Mouse (Mus musculus): Measurements from ENCODE around the gene Mdm4. TPM values are rescaled to one million over a fixed set of nuclear protein-coding genes. Genes with fewer than 3 reads are reported as not detected.

Mdm4 gene
- total and polyA plus RNA-seq, 2 experiments from 2014 or later: 28.2 to 54.4 TPM

- Histone ChIP-seq H3K9me3 (ENCODE audit: low read length) (no peaks in the 10 kb centered on the region), H3K27me3 (ENCODE audit: insufficient read depth, low read length) (no peaks in the 10 kb centered on the region), H3K4me3 (ENCODE audit: low read depth, low read length) (no peak overlapping the region), H3K27ac (ENCODE audit: low read depth, low read length) (no peak overlapping the region), H3K4me2 (ENCODE audit: low read depth, low read length, poor library complexity, severe bottlenecking) (no peak overlapping the region), H3K9ac (replicated peaks; ENCODE audit: low read length, poor library complexity, severe bottlenecking) (no peak overlapping the region), H3K36me3 (ENCODE audit: insufficient read depth, low read length) (no peaks in the 10 kb centered on the region), H3K4me1 (ENCODE audit: insufficient read depth, low read length) (no peaks in the 10 kb centered on the region)
- no peak for DNase-seq (ENCODE audit: low spot score)
- no peak for ATAC-seq (ENCODE audit: low FRiP score)
- WGBS: 89% methylated on average over 3 of the region's 3 CpGs
- TF ChIP-seq CTCF (IDR thresholded peaks at IDR 0.05): no peak
Measured at GRCm38 (mm10) chr1:132961751-132962150, 68.6 kb downstream of the Mdm4 start.

- Histone ChIP-seq H3K9me3 (ENCODE audit: low read length) (no peaks in the 10 kb centered on the region), H3K27me3 (ENCODE audit: insufficient read depth, low read length) (no peaks in the 10 kb centered on the region), H3K36me3 (ENCODE audit: insufficient read depth, low read length) (no peaks in the 10 kb centered on the region; the same call in 1 of the 2 replicates), H3K9ac (replicated peaks; ENCODE audit: low read length, poor library complexity, severe bottlenecking) (no peak overlapping the region), H3K4me2 (ENCODE audit: low read depth, low read length, poor library complexity, severe bottlenecking) (no peak overlapping the region), H3K27ac (ENCODE audit: low read depth, low read length) (no peak overlapping the region), H3K4me3 (ENCODE audit: low read depth, low read length) (no peak overlapping the region), H3K4me1 (ENCODE audit: insufficient read depth, low read length) (no peaks in the 10 kb centered on the region)
- 87% methylated on average over 5 of the region's 5 CpGs for WGBS
- no peak for ATAC-seq (ENCODE audit: low FRiP score)
- no peak for TF ChIP-seq CTCF (IDR thresholded peaks at IDR 0.05)
- no peak for DNase-seq (ENCODE audit: low spot score)
Measured at GRCm38 (mm10) chr1:132956809-132957208, 73.6 kb downstream of the Mdm4 start.

DNA sequence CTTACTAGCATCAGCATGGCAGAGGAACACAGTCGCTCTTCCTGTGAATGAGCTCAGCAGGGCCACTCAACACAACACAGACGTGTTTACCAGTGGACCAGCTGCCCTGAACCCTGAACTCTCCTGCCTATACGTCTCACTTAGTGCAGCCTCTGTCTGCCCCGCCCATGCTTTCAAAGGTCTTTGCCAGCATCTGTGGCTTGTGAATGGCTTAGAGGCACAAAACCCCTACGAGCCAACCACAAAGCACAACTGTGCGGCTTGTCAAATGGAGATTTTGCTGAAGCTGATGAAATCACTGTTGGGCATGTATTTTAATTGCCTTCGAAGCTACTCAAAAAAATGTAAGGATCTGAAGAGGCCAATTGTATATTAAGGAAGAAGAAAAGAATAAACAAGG, 82.5 kb downstream of the Mdm4 start:
- no peak for TF ChIP-seq CTCF (IDR thresholded peaks at IDR 0.05)
- no peak overlapping the region for H3K9ac ChIP-seq (replicated peaks; ENCODE audit: low read length, poor library complexity, severe bottlenecking)
- ATAC-seq (ENCODE audit: low FRiP score): no peak
- H3K4me1 ChIP-seq (ENCODE audit: insufficient read depth, low read length): no peaks in the 10 kb centered on the region
- H3K27ac ChIP-seq (ENCODE audit: low read depth, low read length): no peak overlapping the region
- H3K9me3 ChIP-seq (ENCODE audit: low read length): no peaks in the 10 kb centered on the region
- 37% methylated on average over 7 of the region's 7 CpGs for WGBS
- no peaks in the 10 kb centered on the region for H3K27me3 ChIP-seq (ENCODE audit: insufficient read depth, low read length)
- DNase-seq (ENCODE audit: low spot score): no peak
- H3K4me3 ChIP-seq (ENCODE audit: low read depth, low read length): no peak overlapping the region
- H3K4me2 ChIP-seq (ENCODE audit: low read depth, low read length, poor library complexity, severe bottlenecking): no peak overlapping the region
- H3K36me3 ChIP-seq (ENCODE audit: insufficient read depth, low read length): no peaks in the 10 kb centered on the region; the same call in 1 of the 2 replicates

- ATAC-seq (ENCODE audit: low FRiP score) (no peak), DNase-seq (ENCODE audit: low spot score) (peak; percentile 9)
- Histone ChIP-seq H3K27me3 (ENCODE audit: insufficient read depth, low read length) (no peaks in the 10 kb centered on the region), H3K4me3 (ENCODE audit: low read depth, low read length) (no peak overlapping the region), H3K27ac (ENCODE audit: low read depth, low read length) (no peak overlapping the region), H3K4me2 (ENCODE audit: low read depth, low read length, poor library complexity, severe bottlenecking) (no peak overlapping the region), H3K9me3 (ENCODE audit: low read length) (no peaks in the 10 kb centered on the region), H3K9ac (replicated peaks; ENCODE audit: low read length, poor library complexity, severe bottlenecking) (no peak overlapping the region), H3K4me1 (ENCODE audit: insufficient read depth, low read length) (no peaks in the 10 kb centered on the region), H3K36me3 (ENCODE audit: insufficient read depth, low read length) (0 out of 2 replicates have a peak, but pooled peaks cover 2% of the 10 kb centered on the region)
- WGBS: 65% methylated on average over 8 of the region's 8 CpGs
- TF ChIP-seq CTCF (IDR thresholded peaks at IDR 0.05): no peak
Measured at GRCm38 (mm10) chr1:132945826-132946225, 84.5 kb downstream of the Mdm4 start.

DNA sequence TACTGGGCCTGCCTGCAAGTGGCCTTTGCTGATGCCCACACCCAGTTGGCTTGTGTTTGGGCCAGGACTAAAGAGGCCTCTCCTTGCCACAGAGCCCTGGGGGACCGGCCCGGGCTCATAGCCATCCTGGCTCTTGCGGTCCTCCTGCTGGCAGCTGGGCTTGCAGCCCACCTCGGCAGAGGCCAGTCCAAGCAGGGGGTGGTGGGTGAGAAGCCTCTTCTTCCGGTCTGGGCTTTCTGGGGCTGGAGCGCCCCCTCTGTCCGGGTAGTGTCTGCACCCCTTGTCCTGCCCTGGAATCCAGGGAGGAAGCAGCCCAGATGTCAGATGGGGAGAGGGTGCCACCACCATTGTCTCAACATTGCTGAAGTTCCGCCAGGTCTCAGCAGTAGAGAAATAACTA, 91.4 kb downstream of the Mdm4 start:
- ATAC-seq (ENCODE audit: low FRiP score): peak; percentile 42; the same call in 1 of the 2 replicates
- peak; percentile 62 for DNase-seq (ENCODE audit: low spot score)

DNA sequence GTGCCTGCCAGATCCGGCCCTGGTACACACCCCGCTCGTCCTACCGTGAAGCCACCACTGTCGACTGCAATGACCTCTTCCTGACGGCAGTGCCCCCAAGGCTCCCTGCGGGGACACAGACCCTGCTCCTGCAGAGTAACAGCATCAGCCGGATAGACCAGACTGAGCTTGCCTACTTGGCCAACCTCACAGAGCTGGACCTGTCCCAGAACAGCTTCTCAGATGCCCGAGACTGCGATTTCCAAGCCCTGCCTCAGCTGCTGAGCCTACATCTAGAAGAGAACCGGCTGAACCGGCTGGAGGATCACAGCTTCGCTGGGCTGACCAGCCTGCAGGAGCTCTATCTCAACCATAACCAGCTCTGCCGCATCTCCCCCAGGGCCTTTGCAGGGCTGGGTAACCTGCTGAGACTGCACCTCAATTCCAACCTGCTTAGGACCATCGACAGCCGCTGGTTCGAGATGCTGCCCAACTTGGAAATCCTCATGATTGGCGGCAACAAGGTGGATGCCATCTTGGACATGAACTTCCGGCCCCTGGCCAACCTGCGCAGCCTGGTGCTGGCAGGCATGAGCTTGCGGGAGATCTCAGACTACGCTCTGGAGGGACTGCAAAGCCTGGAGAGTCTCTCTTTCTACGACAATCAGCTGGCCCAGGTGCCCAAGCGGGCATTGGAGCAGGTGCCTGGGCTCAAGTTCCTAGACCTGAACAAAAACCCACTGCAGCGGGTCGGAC, 92.9 kb downstream of the Mdm4 start:
- Histone ChIP-seq H3K27ac (ENCODE audit: low read depth, low read length) (no peak overlapping the region), H3K4me1 (ENCODE audit: insufficient read depth, low read length) (0 out of 2 replicates have a peak, but pooled peaks cover 2% of the 10 kb centered on the region), H3K4me3 (ENCODE audit: low read depth, low read length) (no peak overlapping the region), H3K9ac (replicated peaks; ENCODE audit: low read length, poor library complexity, severe bottlenecking) (no peak overlapping the region), H3K27me3 (ENCODE audit: insufficient read depth, low read length) (no peaks in the 10 kb centered on the region), H3K4me2 (ENCODE audit: low read depth, low read length, poor library complexity, severe bottlenecking) (no peak overlapping the region), H3K36me3 (ENCODE audit: insufficient read depth, low read length) (peaks cover 32% of the 10 kb centered on the region), H3K9me3 (ENCODE audit: low read length) (no peaks in the 10 kb centered on the region)
- peak; percentile 24 for DNase-seq (ENCODE audit: low spot score)
- no peak for ATAC-seq (ENCODE audit: low FRiP score)
- TF ChIP-seq CTCF (IDR thresholded peaks at IDR 0.05): no peak
- 86% methylated on average over 26 of the region's 26 CpGs for WGBS

More for the DNA sequence above, 91.4 kb downstream of the Mdm4 start:
- H3K36me3 ChIP-seq (ENCODE audit: insufficient read depth, low read length): peaks cover 32% of the 10 kb centered on the region
- no peak overlapping the region for H3K4me2 ChIP-seq (ENCODE audit: low read depth, low read length, poor library complexity, severe bottlenecking)
- peak; percentile 30 for TF ChIP-seq CTCF (IDR thresholded peaks at IDR 0.05)
- 73% methylated on average over 8 of the region's 8 CpGs for WGBS
- H3K27ac ChIP-seq (ENCODE audit: low read depth, low read length): no peak overlapping the region
- 0 out of 2 replicates have a peak, but pooled peaks cover 2% of the 10 kb centered on the region for H3K4me1 ChIP-seq (ENCODE audit: insufficient read depth, low read length)
- no peak overlapping the region for H3K4me3 ChIP-seq (ENCODE audit: low read depth, low read length)
- H3K27me3 ChIP-seq (ENCODE audit: insufficient read depth, low read length): no peaks in the 10 kb centered on the region
- H3K9me3 ChIP-seq (ENCODE audit: low read length): no peaks in the 10 kb centered on the region
- no peak overlapping the region for H3K9ac ChIP-seq (replicated peaks; ENCODE audit: low read length, poor library complexity, severe bottlenecking)
